In the genomic region with DNA sequence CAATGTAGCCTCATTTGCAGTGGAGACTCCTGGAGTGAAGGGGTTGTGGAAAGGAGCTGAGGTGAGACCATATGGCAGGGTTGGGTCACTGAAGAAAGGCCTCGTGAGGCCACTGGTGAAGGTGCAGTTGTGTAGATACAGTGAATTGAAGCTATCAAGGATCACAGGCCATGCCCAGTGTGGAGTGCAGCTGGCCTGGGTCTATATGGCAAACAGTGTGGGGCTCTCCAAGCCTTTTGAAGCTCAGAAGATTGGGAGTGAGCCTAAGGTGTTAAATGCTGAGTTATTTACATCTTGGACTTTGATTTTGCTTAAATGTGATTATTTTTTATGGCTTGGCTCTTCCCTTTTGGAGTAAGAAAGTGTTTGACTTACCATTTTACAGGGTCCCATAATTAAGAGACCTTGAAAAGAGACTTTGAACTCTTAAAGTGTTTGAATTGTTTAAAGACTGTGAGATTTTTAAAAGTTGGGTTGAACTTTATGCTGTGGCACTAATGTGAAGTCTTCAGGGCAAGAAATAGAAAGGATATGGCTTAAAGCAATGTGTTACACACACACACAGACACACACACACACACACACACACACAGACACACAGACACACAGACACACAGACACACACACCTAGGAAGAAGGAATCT, we compare ENCODE assay signal across 33 mouse cellular contexts.
"Had no signal": no experiment of that assay in that cellular context is flagged by ENCODE, and none has a peak within 500 bp of the region (broad histone marks: within the 10 kb centered on the region; RNA-seq: fewer than 3 reads in every experiment).

No protein-coding gene starts in this region.

- H3K36me3 ChIP-seq: heart, embryonic 10.5 days; heart, embryonic 12.5 days; heart, embryonic 13.5 days; heart, embryonic 15.5 days; hindbrain, embryonic 10.5 days; hindbrain, embryonic 12.5 days; hindbrain, embryonic 13.5 days; hindbrain, embryonic 15.5 days; kidney, embryonic 15.5 days had no signal

- H3K4me2 ChIP-seq: heart, embryonic 11.5 days; heart, embryonic 12.5 days; heart, embryonic 13.5 days; heart, embryonic 15.5 days; hindbrain, embryonic 12.5 days; hindbrain, embryonic 13.5 days; hindbrain, embryonic 14.5 days; hindbrain, embryonic 15.5 days; kidney, embryonic 15.5 days had no signal

- H3K4me3 ChIP-seq: heart, embryonic 10.5 days; heart, embryonic 12.5 days; heart, embryonic 13.5 days; heart, embryonic 15.5 days; hindbrain, embryonic 10.5 days; hindbrain, embryonic 12.5 days; hindbrain, embryonic 13.5 days; hindbrain, embryonic 15.5 days; kidney, embryonic 15.5 days; layer of hippocampus, adult 2 months; left cerebral cortex, adult 2 months had no signal

- H3K9ac ChIP-seq: heart, embryonic 12.5 days; heart, embryonic 13.5 days; heart, embryonic 15.5 days; hindbrain, embryonic 12.5 days; hindbrain, embryonic 13.5 days; hindbrain, embryonic 14.5 days; hindbrain, embryonic 15.5 days; kidney, embryonic 15.5 days had no signal

- H3K9me3 ChIP-seq: heart, embryonic 10.5 days; heart, embryonic 15.5 days; hindbrain, embryonic 10.5 days; hindbrain, embryonic 12.5 days; hindbrain, embryonic 13.5 days; hindbrain, embryonic 15.5 days; kidney, embryonic 15.5 days had no signal

- ATAC-seq: hindbrain, embryonic 16.5 days; hindbrain, postnatal 0 days; inflammation-experienced regulatory T-cells, adult 6 months had no signal

- H3K27ac ChIP-seq: heart, embryonic 10.5 days; heart, embryonic 13.5 days; heart, embryonic 15.5 days; hindbrain, embryonic 10.5 days; hindbrain, embryonic 12.5 days; hindbrain, embryonic 13.5 days; hindbrain, embryonic 14.5 days; hindbrain, embryonic 15.5 days; hindbrain, postnatal 0 days; kidney, embryonic 15.5 days; kidney, postnatal 0 days; layer of hippocampus, adult 2 months; left cerebral cortex, adult 2 months had no signal

- H3K27me3 ChIP-seq: heart, embryonic 12.5 days; heart, embryonic 13.5 days; heart, embryonic 15.5 days; hindbrain, embryonic 12.5 days; hindbrain, embryonic 13.5 days; hindbrain, embryonic 15.5 days; kidney, embryonic 15.5 days had no signal

- H3K4me1 ChIP-seq: heart, embryonic 10.5 days; heart, embryonic 12.5 days; heart, embryonic 13.5 days; heart, embryonic 15.5 days; hindbrain, embryonic 10.5 days; hindbrain, embryonic 12.5 days; hindbrain, embryonic 13.5 days; kidney, embryonic 15.5 days had no signal

- DNase-seq: heart, postnatal 10 days; heart, postnatal 14 days; heart, postnatal 36 days; heart, postnatal 4 days; kidney, adult 11 months; kidney, adult 18-20 months; kidney, adult 2 months; kidney, adult 8-10 months; kidney, adult 9 months; kidney, postnatal 10 days; kidney, postnatal 14 days; kidney, postnatal 25 days; kidney, postnatal 36 days; kidney, postnatal 4 days; layer of hippocampus, adult 9-11 months; layer of hippocampus, postnatal 36 days had no signal
